Mouse (Mus musculus) cerebral cortex, adult 2 months (tissue): ENCODE results near the gene Insc.

Source experiments
- WGBS: fragments of 180-500 bp; shearing (Covaris S2); methylation state at CpG from one replicate; pipeline ENCODE4 v1.1.7; 2018; 5-methylcytosine and 5-hydroxymethylcytosine counted together

Gene Insc

GRCm38 (mm10) chr7:114832257-114832940, 88.9 kb downstream of the Insc start:
- WGBS, result 46% methylated on average over 3 of the region's 3 CpGs

GRCm38 (mm10) chr7:114834504-114834903, 91.0 kb downstream of the Insc start:
- 81% methylated on average over 6 of the region's 6 CpGs for WGBS

- 42% methylated on average over 3 of the region's 3 CpGs for WGBS
Observed at GRCm38 (mm10) chr7:114837268-114837667, 93.8 kb downstream of the Insc start.

- WGBS, result 72% methylated on average over 5 of the region's 5 CpGs
Observed at GRCm38 (mm10) chr7:114840029-114840745, 96.7 kb downstream of the Insc start.

GRCm38 (mm10) chr7:114842644-114843211, 99.2 kb downstream of the Insc start:
- WGBS, result 50% methylated on average over 3 of the region's 3 CpGs

- WGBS, result 68% methylated on average over 2 of the region's 2 CpGs
Observed at GRCm38 (mm10) chr7:114847179-114847578, 103.7 kb downstream of the Insc start.

- 90% methylated on average over 3 of the region's 3 CpGs for WGBS
Observed at GRCm38 (mm10) chr7:114852387-114852786, 108.9 kb downstream of the Insc start.

- 65% methylated on average over 2 of the region's 2 CpGs for WGBS
Observed at GRCm38 (mm10) chr7:114854169-114854568, 110.7 kb downstream of the Insc start.

GRCm38 (mm10) chr7:114860858-114861523, 117.5 kb downstream of the Insc start:
- WGBS, result 73% methylated on average over 3 of the region's 3 CpGs

GRCm38 (mm10) chr7:114873315-114874012, 130.0 kb downstream of the Insc start:
- WGBS, result 46% methylated on average over 3 of the region's 3 CpGs

- WGBS, result 11% methylated on average over 6 of the region's 6 CpGs
Observed at GRCm38 (mm10) chr7:114874032-114874441, 130.5 kb downstream of the Insc start.

GRCm38 (mm10) chr7:114874579-114874978, 131.1 kb downstream of the Insc start:
- WGBS, result 92% methylated on average over 2 of the region's 2 CpGs

GRCm38 (mm10) chr7:114883602-114884001, 140.1 kb downstream of the Insc start:
- 86% methylated on average over 2 of the region's 2 CpGs for WGBS

GRCm38 (mm10) chr7:114886933-114887332, 143.4 kb downstream of the Insc start:
- 64% methylated on average over 4 of the region's 4 CpGs for WGBS

- WGBS, result 89% methylated on average over 4 of the region's 4 CpGs
Observed at GRCm38 (mm10) chr7:114890215-114890614, 146.7 kb downstream of the Insc start.

- 74% methylated on average over 1 of the region's 1 CpGs for WGBS
Observed at GRCm38 (mm10) chr7:114893889-114894288, 150.4 kb downstream of the Insc start.

GRCm38 (mm10) chr7:114896966-114897697, 153.6 kb downstream of the Insc start:
- WGBS, result 62% methylated on average over 15 of the region's 15 CpGs
